Mouse (Mus musculus): ENCODE measurements around the gene Mtnr1a.
"Not testable (repeated sequence)": the region's sequence is repeated elsewhere in the genome, so short reads cannot be mapped to it uniquely, and the experiment has no call there.

Mtnr1a gene

DNA sequence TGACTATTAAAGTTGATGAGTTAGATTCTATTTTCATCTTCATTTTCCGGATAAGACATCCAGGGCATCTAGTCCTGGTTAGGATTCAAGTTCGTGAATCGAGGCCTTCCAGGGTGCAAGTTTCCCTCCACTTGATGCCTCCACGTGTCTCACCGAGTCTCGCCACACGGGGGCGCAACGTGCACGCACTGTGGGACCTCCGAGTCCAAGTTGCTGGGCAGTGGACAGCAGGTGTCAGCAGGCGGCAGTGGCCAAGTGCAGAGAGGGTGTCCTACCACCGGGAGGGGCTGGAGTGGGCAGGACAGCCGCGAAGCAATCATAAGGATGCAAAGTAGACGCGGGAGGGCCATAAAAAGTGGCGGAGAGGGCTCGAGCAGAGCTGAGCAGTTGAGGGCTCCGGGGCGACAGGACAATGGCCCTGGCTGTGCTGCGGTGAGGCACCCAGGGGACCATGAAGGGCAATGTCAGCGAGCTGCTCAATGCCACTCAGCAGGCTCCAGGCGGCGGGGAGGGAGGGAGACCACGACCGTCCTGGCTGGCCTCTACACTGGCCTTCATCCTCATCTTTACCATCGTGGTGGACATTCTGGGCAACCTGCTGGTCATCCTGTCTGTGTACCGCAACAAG is at the start of gene Mtnr1a:
Gene Mtnr1a (plus strand): TSS at position 379 of the 628 bp plus-strand sequence.
- DNase-seq, result peak; percentile 89

DNA sequence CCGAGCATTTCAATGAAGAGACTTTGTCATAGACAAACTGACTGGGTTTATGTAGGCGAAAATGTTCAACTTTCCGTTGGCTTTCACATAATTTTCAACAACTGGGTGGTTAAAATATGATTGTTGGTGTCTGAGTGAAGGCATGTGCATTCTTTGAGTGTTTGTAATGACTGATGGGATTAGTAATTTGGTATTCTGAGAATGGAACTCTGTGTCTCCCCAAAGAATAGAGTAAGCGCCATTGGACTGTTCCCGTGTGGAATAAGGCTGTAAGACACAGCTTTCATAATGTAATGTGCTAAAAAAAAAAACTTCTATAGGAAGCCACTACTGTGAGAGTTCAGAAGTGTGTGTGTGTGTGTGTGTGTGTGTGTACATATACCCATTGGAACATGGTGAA is 49.7 kb upstream of the Mtnr1a start:
- DNase-seq, result no peak

DNA sequence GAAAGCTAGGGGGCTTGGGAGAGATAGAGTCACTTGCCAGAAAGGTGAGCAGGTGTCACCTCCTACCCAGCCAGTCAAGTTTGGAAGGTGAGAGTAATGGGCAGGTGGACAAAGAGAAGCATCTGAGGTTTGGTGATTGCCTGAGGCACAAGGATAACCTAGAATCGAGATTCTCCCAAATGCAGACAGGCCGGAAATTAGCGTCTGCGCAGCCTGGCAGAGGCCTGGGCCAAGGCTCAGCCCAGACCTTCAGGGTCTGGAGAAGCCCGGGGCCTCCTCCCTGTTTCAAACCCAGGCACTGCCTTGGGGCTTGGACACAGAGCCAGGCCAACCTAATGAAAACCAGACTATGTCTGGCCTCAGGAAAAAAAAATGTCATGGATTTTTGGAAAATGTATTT is 47.8 kb upstream of the Mtnr1a start:
- DNase-seq, result no peak

DNA sequence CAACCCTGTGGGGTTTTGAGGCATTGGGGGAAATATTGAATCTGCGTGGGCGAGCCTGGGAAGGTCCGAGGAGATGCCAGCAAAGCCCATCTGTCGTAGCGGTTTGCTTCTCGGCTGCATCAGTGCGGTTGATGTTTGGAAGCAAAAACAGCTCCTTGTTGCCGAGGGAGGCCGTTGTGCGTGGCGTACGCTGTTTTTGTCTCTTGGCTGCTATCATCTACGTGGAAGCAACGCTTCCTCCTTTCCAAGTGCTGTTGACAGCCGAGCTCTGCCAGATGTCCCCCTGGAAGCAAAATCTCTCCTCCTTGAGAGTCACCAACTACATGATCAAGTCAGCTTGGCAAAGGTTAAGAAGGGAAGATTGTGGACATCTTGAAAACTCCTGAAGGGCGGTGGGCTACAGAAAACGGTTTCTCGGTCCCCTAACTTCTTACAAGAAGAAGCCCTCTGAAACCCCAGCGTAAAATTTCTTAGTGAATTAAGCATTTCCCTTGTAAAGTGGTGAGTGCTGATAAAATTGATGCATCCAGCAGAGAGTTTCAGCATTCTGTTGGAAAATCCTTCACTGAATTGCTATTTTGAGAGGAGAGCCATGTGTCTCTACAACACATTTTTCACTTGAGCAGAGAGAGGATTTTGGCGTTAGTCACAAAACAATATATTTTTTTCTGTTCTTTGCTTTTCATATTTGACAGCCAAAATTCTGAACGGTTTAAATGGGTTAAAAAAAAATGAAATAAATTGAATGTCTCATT is 46.8 kb upstream of the Mtnr1a start:
- DNase-seq, result no peak

DNA sequence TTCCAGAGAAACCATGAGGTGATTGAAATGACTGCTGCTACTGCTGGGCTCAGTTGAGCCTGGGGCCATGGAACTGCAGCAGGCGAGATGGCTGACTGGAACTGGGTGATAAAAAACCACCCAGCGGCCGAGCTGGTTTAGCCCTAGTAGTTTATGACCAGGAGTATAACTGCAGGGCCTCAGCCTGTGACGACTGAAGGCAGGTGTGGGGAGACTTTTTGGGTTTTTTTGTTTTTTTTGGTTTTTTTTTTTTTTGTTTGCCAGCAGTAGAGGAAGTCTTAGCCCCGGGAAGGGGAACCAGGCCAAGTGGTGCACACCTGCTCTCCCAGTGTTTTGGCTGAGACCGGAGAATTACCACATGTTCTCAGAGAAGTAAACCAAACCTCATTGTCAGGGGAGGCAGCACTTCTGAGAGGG is 40.8 kb upstream of the Mtnr1a start:
- no peak for DNase-seq

DNA sequence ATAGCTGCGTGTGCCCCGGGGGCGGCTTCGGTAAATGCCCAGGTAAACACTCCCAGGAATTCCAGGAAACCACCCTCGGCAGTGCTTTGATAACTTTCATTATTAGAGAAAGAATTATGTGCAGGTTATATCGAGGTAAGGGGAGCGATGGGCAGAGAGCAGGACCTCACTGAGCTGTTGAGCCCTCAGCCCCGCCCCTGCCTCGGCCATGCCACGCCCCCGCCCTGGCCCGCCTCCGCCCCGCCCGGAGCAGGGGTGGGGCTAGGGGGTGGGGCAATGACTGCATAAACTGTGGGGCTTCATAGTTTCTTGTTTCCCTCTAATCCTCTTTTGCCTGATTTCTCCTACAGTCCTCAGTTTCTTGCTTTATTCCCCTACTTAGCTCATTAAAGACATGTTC is 30.6 kb upstream of the Mtnr1a start:
- DNase-seq, result no peak

DNA sequence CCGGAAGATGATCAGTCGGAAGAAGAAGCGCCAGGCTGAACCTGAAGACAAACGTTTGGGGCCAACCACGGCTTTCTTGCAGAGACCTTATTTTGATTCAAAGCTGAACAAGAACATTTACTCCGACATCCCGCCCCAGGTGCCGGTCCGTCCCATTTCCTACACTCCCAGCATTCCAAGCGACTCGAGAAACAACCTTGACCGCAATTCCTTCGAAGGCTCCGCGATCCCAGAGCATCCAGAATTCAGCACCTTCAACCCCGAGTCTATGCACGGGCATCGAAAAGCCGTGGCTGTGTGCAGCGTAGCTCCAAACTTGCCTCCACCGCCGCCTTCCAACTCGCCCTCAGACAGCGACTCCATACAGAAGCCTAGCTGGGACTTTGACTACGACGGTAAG is 24.8 kb upstream of the Mtnr1a start:
- DNase-seq, result no peak

DNA sequence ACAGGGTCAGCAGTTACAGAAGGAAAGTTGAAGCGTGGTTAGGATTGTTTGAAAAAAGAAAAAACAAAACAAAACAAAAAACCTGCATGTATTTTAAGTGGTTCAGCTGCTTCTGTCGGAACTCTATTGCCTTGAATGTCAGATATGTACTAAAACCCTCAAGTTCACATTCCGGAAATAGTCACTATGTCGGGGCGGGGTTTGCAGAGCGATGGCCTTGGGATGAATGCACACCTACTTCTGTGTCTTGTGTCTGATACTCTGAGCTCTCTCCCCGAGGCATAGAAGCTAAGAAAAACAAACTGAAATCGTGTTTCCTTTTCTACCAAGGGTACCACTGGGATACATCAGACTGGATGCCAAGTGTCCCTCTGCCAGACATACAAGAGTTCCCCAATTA is 18.5 kb upstream of the Mtnr1a start:
- DNase-seq, result no peak

DNA sequence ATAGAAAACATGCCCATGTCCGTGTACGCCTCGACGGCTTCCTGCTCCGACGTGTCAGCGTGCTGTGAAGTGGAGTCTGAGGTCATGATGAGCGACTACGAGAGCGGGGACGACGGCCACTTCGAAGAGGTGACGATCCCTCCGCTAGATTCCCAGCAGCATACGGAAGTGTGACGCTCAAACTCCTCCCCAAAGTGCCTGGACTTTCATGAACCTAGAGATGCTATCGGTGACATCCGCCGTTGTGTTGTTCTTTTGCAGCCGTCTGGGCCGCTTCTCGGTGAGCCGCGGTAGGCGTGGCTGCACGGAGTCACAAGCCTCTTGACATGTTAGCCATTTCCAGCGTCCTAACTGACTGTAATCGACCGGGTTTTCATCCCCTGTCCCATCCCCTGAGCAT is 17.7 kb upstream of the Mtnr1a start:
- DNase-seq, result no peak

DNA sequence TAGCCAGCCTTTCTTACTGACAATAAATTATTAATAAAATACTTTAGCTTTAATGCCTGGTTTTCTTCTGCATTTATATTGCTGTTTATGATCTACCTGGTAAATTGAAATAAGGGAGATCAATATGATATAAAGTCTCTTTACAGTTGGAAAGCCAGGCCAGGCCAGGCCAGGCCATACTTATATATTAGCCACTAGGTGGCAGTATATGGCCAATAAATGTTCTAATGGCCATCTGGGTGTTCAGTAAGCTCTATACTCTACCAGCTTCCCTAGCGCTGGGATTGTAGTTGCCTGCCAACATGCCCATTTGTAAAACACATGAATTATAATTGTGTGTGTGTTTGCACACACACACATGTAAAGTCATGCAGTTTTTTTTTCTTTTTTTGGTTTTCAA is 16.7 kb upstream of the Mtnr1a start:
- no peak for DNase-seq

DNA sequence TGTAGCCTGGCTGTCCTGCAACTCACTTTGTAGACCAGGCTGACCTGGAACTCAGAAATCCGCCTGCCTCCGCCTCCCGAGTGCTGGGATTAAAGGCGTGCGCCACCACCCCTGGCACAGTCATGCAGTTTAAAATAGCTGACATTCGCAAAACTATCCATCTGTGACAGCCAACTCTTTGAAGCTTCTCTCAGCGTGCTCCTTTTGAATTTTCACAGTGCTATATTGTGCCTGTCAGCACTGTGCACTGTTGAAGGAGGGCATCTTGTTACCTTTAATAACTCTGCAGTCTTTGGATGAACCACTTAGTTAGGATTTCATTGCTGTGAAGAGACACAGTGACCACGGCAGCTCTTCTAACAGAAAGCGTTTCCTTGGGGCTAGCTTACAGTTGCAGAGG is 16.3 kb upstream of the Mtnr1a start:
- DNase-seq, result no peak

DNA sequence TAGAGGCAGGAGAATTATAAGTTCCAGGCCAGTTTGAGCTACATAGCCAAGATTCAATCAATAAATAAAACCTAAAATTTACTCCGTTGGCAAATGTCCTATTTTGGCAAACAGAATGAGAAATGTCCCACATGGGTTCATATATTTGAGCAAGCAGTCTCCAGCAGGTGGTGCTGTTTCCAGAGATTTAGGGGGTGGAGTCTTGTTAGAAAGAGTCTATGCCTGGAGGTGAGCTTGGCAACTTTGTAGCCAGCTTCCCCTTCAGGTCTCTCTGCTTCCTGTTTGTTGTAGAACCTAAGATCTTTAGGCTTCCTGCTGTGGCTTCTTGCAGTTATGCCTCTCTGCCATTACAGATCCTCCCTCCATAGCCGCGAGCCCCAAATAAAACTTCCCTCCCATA is 13.4 kb upstream of the Mtnr1a start:
- no peak for DNase-seq

DNA sequence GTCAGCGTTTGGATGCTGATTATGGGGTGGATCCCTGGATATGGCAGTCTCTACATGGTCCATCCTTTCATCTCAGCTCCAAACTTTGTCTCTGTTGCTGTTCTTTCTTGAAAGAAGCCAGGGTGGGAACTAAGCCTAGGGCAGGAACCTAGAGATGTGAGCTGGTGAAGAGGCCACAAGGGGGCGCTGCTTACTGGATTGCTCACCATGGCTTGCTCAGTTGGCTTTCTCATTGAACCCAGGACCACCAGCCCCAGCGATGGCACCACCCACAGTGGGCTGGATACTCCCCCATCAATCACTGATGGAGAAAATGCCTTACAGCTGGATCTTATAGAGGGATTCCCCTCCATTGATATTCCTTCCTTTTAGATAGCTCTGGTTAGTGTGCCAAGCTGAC is 12.1 kb upstream of the Mtnr1a start:
- DNase-seq, result no peak

DNA sequence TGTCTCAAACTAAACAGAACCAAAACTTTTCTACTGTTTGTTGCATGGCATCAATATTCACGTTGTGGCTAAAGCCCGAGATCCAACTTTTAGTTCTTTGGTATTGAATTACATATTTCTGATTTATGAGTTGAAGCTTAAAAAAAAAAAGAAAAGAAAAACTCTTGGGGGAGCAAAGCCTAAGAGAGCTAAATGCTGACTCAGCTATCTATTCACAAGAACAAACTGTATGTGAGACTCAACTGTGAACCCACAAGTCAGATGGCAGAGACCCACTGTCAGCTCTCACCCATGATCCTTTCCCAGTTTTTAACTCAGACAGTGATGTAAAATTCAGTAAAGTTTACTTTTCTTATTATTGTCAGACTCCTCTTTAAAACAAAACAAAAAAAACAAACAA is 8.9 kb upstream of the Mtnr1a start:
- no peak for DNase-seq

DNA sequence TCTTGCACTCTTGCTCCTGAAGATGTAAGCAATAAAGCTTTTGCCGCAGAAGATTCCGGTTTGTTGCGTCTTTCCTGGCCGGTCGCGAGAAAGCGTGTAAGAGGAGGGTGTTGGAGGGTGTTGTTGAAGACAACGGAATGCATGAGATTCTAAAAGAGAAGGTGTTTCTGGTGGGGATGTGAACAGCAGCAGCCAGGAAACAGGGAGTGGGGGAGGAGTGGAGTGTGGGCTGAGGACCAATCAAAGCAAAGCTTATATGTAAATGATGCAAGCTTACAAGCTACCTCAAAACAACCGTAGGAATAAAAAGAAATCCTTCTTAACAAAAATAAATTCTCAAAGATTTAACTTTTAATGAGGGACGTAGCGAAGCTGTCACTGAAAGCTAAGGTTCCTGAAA is 6.6 kb upstream of the Mtnr1a start:
- no peak for DNase-seq

DNA sequence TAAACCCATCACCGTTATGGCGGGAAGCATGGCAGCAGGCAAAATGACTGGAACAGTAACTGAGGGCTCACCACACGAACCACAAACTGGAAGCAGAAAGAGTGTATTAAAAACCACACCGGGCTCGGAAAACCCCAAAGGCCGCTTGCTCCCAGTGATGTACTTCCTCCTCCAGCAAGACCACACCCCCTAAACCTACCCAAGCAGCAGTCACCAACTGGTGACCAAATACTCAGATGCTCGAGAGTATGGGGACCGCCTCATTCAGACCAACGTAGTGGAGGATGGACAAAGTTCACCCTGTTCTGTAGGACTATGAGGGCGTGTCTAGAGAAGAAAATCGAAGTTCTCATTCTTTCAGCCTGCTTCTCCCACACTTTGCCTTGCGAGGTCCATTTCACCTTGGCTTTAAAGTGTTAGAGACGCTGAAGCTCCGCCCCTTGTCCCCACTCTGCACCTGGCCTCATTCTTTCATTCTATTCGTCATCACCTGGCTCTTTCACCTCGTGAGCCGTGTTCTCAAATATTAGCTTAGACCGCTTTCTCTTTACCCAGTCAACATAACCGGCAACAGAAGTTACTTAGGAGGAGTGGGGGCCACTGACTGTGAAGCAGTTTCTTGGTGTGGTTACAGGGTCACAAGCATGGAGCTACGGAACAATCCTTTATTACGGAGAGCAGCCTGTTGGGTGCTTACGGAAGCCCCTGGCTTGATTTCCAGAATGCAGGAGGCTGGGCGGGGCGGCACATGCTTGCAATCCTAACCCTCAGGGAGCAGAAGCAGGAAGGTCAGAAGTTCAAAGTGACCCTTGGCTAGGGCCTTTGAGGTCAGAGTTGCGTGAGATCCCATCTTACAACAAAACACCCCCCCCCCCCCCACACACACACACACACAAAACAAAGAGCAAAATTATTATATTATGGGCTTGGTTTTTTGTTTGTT is 5.7 kb upstream of the Mtnr1a start:
- DNase-seq, result no peak

DNA sequence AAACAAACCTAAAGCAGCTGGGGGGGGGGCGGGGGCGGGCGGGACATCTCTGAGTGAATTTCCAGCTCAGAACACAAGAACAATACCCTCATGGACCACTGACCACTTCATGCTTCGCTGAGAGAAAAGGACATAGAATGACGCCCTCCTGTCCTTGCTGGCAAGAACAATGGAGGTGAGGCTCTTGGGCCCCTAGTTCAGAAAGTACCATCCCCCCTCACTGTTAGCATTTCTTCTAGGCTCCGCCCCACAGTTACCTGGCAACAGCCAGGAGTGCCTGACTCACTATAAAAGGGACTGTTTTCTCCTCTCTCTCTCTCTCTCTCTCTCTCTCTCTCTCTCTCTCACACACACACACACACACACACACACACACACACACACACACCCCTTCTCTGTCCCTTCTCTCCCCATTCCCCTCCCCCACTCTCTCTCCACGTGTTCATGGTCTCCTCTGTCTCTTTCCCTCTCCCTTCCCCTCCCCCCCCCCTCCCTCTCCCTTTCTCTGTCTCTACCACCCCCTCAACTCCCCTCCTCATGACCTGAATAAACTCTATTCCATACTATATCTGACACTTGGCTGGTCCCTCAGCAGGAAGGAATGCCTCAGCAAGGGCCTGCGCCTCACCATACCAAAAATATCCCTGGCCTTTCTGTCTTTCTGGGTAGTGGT is 4.6 kb upstream of the Mtnr1a start:
- DNase-seq, result no peak

DNA sequence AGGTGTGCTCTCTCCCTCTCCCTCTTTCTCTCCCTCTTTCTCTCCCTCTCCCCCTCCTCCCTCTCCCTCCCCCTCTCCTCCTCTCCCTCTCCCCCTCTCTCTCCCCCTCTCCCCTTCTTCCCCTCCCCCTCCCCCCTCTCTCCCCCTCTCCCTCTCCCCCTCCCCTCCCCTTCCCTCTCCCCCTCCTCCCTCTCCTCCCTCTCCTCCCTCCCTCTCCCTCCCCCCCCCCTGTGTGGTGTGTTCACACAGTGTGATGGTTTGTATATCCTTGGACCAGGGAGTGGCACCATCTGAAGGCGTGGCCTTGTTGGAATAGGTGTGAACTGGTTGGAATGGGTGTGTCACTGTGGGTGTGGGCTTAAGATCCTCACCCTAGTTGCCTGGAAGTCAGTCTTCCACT is 3.5 kb upstream of the Mtnr1a start:
- not testable (repeated sequence) for DNase-seq

DNA sequence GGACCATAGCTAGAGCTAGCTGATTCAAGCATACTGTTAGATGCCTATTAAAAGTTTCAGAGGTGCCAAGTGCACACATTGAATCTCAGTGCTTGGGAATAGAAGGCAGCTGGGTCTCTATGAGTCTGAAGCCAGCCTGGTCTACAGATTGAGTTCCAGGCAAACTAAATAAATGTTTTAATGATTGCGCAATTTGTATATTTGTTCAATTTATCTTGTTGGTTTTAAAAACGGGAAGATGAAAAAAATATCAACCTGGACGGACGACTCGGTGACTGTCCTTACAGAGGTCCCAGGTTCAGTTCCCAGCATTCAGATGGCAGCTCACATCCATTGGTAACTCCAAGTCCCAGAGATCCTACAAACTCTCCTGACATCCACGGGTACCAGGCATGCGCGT is 2.0 kb downstream of the Mtnr1a start:
- DNase-seq, result no peak

DNA sequence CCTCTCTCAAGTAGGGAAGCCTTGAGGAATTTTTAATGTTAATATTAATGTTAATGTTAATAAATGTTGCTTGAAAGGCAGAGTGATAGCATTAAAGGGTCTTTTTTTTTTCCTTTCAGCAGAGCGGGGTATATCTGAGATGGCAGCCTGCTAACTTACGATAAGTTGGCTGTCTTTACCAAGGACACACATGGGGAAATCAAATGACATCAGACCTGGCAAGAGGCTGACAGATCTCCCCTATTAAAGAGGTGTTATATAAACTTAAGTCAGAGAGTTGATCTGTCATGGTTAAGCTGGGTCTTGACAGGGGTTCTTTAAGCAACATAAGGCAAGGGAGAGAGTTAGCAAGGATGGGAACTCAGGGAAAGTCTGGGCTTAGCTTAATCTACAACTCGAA is 11.9 kb downstream of the Mtnr1a start:
- no peak for DNase-seq

DNA sequence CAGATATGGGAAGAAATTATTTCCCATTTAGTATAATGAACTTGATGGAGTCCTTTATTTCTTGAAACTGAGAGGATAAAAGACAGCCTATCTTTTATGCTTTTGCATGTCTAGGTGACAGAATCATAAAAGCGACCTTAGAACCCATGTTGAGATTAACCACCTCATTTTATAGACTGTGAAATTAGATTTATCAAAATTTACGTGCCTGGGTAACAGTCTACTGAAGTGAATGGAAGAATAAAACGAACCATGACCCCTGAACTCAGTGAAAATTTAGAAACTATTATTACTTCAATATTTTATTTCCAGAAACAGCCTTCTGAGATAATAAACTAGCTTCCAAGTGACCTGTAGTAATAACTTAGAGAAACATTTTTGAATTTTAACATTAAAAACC is 24.7 kb downstream of the Mtnr1a start:
- DNase-seq, result no peak

DNA sequence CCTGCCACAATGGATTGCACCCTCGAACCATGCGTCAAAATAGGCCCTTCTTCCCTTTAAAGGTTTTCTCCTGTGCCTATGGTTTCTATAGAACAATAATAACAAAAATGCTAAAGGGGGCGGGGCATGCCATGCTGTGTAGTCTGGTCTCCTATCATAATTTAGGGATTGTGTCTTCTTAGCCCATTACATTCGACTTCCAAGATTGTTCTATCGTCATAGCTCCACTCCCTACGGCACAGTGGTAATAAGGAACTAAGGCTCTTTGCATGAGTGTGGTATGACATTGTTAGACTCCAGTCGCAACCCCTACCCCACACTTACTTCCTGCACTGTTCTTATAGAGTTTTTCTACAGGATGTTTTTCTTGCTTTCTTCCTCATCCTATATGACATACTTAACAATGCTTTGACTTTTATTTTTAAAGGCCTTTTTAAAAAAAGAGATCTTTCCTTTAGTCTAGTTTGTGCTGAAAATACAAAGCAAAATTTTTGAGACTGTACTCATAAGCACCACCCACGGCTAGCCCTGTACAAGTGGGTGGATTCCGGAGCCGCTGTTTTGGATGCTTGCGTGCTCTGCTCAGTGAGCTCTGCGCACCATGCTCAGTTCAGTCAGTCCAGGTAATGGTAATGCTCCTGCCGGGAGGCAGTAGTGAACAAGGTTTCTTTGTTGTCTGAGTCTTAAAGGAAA is 40.6 kb downstream of the Mtnr1a start:
- DNase-seq, result no peak
